Mouse (Mus musculus): ENCODE data around the gene Mlst8. TPM values are rescaled to one million over a fixed set of nuclear protein-coding genes. Genes with fewer than 3 reads are reported as not detected.
A peak's percentile ranks its signal among the peaks of the same experiment; 100 is the strongest.
"Not testable (repeated sequence)": the region's sequence is repeated elsewhere in the genome, so short reads cannot be mapped to it uniquely, and the experiment has no call there.

Gene Mlst8
- total and polyA plus RNA-seq, 2 experiments from 2014 or later: 26.3 to 55.3 TPM

- not testable (repeated sequence) for H3K9me3 ChIP-seq (ENCODE audit: low read length); DNase-seq (ENCODE audit: low spot score); H3K4me1 ChIP-seq (ENCODE audit: insufficient read depth, low read length); H3K36me3 ChIP-seq (ENCODE audit: insufficient read depth, low read length); ATAC-seq; H3K27me3 ChIP-seq (ENCODE audit: insufficient read depth, low read length); H3K9ac ChIP-seq (replicated peaks; ENCODE audit: low read length)
- Histone ChIP-seq H3K4me2 (ENCODE audit: low read depth, low read length) (peak overlapping the region; percentile 65), H3K4me3 (ENCODE audit: low read length) (peak overlapping the region; percentile 78), H3K27ac (peak overlapping the region; percentile 36; the same call in 1 of the 2 replicates)
- peak; percentile 14; the same call in 1 of the 2 replicates for TF ChIP-seq CTCF (IDR thresholded peaks at IDR 0.05; ENCODE audit: low read depth)
- WGBS: 44% methylated on average over 10 of the region's 10 CpGs
Measured at GRCm38 (mm10) chr17:24455523-24456206, 23.2 kb downstream of the Mlst8 start.

DNA sequence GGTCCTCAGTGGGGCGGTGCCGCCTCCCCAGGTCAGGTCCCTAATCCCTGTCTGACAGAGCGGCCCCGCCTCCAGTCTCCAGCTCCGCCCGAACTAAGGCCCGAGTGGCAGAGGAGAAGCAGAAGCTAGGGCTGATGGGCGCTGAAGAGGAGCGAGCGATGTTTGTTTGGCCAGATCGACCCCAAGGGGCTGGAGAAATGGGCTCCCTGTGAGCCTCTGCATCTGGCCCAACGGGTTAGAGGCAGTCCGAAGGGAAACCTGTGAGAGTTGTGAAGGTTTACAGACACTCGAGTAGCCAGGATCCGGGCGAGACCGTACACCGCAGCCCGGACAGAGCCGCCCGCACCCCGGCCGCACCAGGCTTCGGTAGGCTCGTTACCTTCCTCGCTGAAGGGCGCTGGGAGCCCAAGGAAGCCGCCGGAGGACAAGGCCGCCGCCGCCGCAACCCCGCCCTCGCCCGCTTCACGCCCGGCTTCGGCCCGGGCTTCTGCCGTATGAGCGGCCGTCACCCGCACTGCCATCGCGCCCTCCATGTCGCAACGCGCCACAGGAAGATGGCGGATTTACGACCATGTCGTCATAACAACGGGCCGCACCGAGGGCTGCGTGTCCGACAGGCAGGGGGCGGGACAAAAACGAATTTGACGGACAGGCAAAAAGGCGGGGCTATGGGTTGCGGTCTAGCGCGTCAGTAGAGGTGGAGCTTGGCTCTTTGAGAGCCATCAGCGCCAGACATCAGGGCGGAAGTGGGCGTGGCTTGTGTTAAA is 23.9 kb downstream of the Mlst8 start:
- DNase-seq (ENCODE audit: low spot score): peak; percentile 100
- no peaks in the 10 kb centered on the region for H3K9me3 ChIP-seq (ENCODE audit: low read length)
- peaks cover 9% of the 10 kb centered on the region for H3K36me3 ChIP-seq (ENCODE audit: insufficient read depth, low read length)
- TF ChIP-seq CTCF (IDR thresholded peaks at IDR 0.05; ENCODE audit: low read depth): 0 out of 2 replicates have a peak, but pooled peaks have one; percentile 36
- peak overlapping the region; percentile 78 for H3K4me3 ChIP-seq (ENCODE audit: low read length)
- peak overlapping the region; percentile 65 for H3K4me2 ChIP-seq (ENCODE audit: low read depth, low read length)
- no peaks in the 10 kb centered on the region for H3K27me3 ChIP-seq (ENCODE audit: insufficient read depth, low read length)
- WGBS: under 1% methylated on average over 67 of the region's 67 CpGs
- H3K27ac ChIP-seq: peak overlapping the region; percentile 94
- ATAC-seq: peak; percentile 96
- H3K4me1 ChIP-seq (ENCODE audit: insufficient read depth, low read length): 0 out of 2 replicates have a peak, but pooled peaks cover 8% of the 10 kb centered on the region
- H3K9ac ChIP-seq (replicated peaks; ENCODE audit: low read length): peak overlapping the region; percentile 89

DNA sequence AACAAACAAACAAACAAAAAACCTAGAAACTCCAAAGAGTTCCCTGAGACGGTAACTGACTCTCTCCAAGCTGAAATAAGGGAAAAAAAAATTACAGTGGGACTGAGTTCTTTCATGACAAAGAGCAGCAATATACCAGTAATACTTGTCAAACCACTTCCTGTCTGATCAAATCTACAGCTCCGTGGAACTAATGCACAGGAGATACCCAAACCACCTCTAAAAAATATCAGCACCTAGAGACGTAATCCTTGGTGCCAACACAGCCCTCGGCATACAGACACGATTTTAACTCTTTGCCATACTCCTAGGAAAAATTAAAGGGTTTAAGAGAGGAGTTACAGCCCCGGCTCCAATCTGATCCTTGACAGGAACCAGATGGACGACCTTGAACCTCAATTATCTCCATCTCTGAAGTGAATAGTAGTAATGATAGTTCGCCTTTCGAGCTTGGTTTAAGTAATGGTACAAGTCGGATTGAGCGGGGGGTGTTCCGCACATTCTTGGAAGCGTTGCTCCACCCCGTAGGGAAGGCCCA is 24.6 kb downstream of the Mlst8 start:
- Histone ChIP-seq H3K4me3 (ENCODE audit: low read length) (peak overlapping the region; percentile 78), H3K36me3 (ENCODE audit: insufficient read depth, low read length) (peaks cover 15% of the 10 kb centered on the region), H3K4me2 (ENCODE audit: low read depth, low read length) (peak overlapping the region; percentile 65), H3K9ac (replicated peaks; ENCODE audit: low read length) (peak overlapping the region; percentile 89), H3K9me3 (ENCODE audit: low read length) (no peaks in the 10 kb centered on the region), H3K27me3 (ENCODE audit: insufficient read depth, low read length) (no peaks in the 10 kb centered on the region), H3K4me1 (ENCODE audit: insufficient read depth, low read length) (0 out of 2 replicates have a peak, but pooled peaks cover 8% of the 10 kb centered on the region), H3K27ac (peak overlapping the region; percentile 94)
- 5% methylated on average over 14 of the region's 14 CpGs for WGBS
- ATAC-seq (no peak), DNase-seq (ENCODE audit: low spot score) (no peak)
- no peak for TF ChIP-seq CTCF (IDR thresholded peaks at IDR 0.05; ENCODE audit: low read depth)

- Histone ChIP-seq H3K4me1 (ENCODE audit: insufficient read depth, low read length) (0 out of 2 replicates have a peak, but pooled peaks cover 8% of the 10 kb centered on the region), H3K4me2 (ENCODE audit: low read depth, low read length) (peak overlapping the region; percentile 65; the same call in 1 of the 2 replicates), H3K27ac (no peak overlapping the region), H3K9me3 (ENCODE audit: low read length) (no peaks in the 10 kb centered on the region), H3K36me3 (ENCODE audit: insufficient read depth, low read length) (peaks cover 24% of the 10 kb centered on the region), H3K4me3 (ENCODE audit: low read length) (no peak overlapping the region), H3K27me3 (ENCODE audit: insufficient read depth, low read length) (no peaks in the 10 kb centered on the region), H3K9ac (replicated peaks; ENCODE audit: low read length) (no peak overlapping the region)
- 95% methylated on average over 2 of the region's 2 CpGs for WGBS
- ATAC-seq: no peak
- no peak for DNase-seq (ENCODE audit: low spot score)
- no peak for TF ChIP-seq CTCF (IDR thresholded peaks at IDR 0.05; ENCODE audit: low read depth)
Measured at GRCm38 (mm10) chr17:24453372-24453771, 25.5 kb downstream of the Mlst8 start.

- H3K27ac ChIP-seq: no peak overlapping the region
- no peak for TF ChIP-seq CTCF (IDR thresholded peaks at IDR 0.05; ENCODE audit: low read depth)
- H3K9ac ChIP-seq (replicated peaks; ENCODE audit: low read length): no peak overlapping the region
- ATAC-seq: no peak
- DNase-seq (ENCODE audit: low spot score): no peak
- no peak overlapping the region for H3K4me2 ChIP-seq (ENCODE audit: low read depth, low read length)
- H3K4me1 ChIP-seq (ENCODE audit: insufficient read depth, low read length): 0 out of 2 replicates have a peak, but pooled peaks cover 8% of the 10 kb centered on the region
- H3K4me3 ChIP-seq (ENCODE audit: low read length): no peak overlapping the region
- H3K9me3 ChIP-seq (ENCODE audit: low read length): no peaks in the 10 kb centered on the region
- H3K36me3 ChIP-seq (ENCODE audit: insufficient read depth, low read length): peaks cover 46% of the 10 kb centered on the region
- 95% methylated on average over 6 of the region's 6 CpGs for WGBS
- no peaks in the 10 kb centered on the region for H3K27me3 ChIP-seq (ENCODE audit: insufficient read depth, low read length)
Measured at GRCm38 (mm10) chr17:24451220-24451619, 27.7 kb downstream of the Mlst8 start.

DNA sequence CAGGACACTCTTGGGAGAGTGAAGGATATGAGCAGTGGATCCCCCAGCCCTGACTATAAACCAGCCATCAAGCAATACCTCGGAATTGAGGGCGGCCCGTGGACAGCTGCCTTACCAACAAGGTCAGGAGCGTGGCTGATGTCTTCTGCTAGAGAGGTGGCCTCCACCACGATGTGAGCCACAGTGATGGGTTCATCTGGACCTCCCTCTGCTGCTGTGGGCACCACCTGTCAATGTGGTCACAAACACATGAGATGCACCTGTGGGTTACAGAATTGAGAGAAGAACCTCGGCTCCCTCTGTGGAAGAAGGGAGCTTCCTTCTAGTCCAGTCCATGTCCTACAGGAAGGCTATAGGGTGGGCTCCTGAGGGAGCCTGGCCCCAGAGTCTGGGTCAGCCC is 29.4 kb downstream of the Mlst8 start:
- WGBS: 90% methylated on average over 6 of the region's 6 CpGs
- Histone ChIP-seq H3K4me3 (ENCODE audit: low read length) (no peak overlapping the region), H3K4me2 (ENCODE audit: low read depth, low read length) (no peak overlapping the region), H3K9me3 (ENCODE audit: low read length) (no peaks in the 10 kb centered on the region), H3K36me3 (ENCODE audit: insufficient read depth, low read length) (peaks cover 62% of the 10 kb centered on the region), H3K9ac (replicated peaks; ENCODE audit: low read length) (no peak overlapping the region), H3K4me1 (ENCODE audit: insufficient read depth, low read length) (0 out of 2 replicates have a peak, but pooled peaks cover 8% of the 10 kb centered on the region), H3K27ac (no peak overlapping the region), H3K27me3 (ENCODE audit: insufficient read depth, low read length) (no peaks in the 10 kb centered on the region)
- no peak for ATAC-seq
- no peak for DNase-seq (ENCODE audit: low spot score)
- TF ChIP-seq CTCF (IDR thresholded peaks at IDR 0.05; ENCODE audit: low read depth): no peak

Measured in hindbrain, postnatal 0 days (tissue).